Mouse (Mus musculus) spleen, adult 18-20 months (tissue): ENCODE measurements around the gene Vps37c.
A peak's percentile ranks its signal among the peaks of the same experiment; 100 is the strongest.

Source experiments
- DNase-seq, 2 experiments: peaks; one replicate each; pipeline ENCODE4 v3.0.0; 2022; ENCODE audit warnings: mixed read lengths in 2 of 2

Gene Vps37c

GRCm38 (mm10) chr19:10688537-10689352 lies at the start of gene Vps37c:
Gene Vps37c (plus strand): TSS chr19:10688735.
- peak; percentile 89 to 96 for DNase-seq

GRCm38 (mm10) chr19:10640080-10640479 lies 48.5 kb upstream of the Vps37c start:
- no peak for DNase-seq

GRCm38 (mm10) chr19:10640589-10641378 lies 47.8 kb upstream of the Vps37c start:
- no peak for DNase-seq

- DNase-seq = no peak
Measured at GRCm38 (mm10) chr19:10645616-10646015, 42.9 kb upstream of the Vps37c start.

GRCm38 (mm10) chr19:10648156-10648555 lies 40.4 kb upstream of the Vps37c start:
- no peak for DNase-seq

GRCm38 (mm10) chr19:10656058-10656457 lies 32.5 kb upstream of the Vps37c start:
- DNase-seq = no peak

GRCm38 (mm10) chr19:10657742-10658141 lies 30.8 kb upstream of the Vps37c start:
- no peak for DNase-seq

GRCm38 (mm10) chr19:10658406-10658805 lies 30.1 kb upstream of the Vps37c start:
- no peak for DNase-seq

GRCm38 (mm10) chr19:10661373-10661772 lies 27.2 kb upstream of the Vps37c start:
- no peak for DNase-seq

GRCm38 (mm10) chr19:10661919-10662318 lies 26.6 kb upstream of the Vps37c start:
- DNase-seq = no peak

GRCm38 (mm10) chr19:10662665-10663064 lies 25.9 kb upstream of the Vps37c start:
- DNase-seq = no peak

GRCm38 (mm10) chr19:10665093-10665492 lies 23.4 kb upstream of the Vps37c start:
- no peak for DNase-seq

- peak; percentile 24 to 68 for DNase-seq
Measured at GRCm38 (mm10) chr19:10665499-10665898, 23.0 kb upstream of the Vps37c start.

- no peak for DNase-seq
Measured at GRCm38 (mm10) chr19:10671319-10671718, 17.2 kb upstream of the Vps37c start.

- no peak for DNase-seq
Measured at GRCm38 (mm10) chr19:10671854-10672417, 16.6 kb upstream of the Vps37c start.

GRCm38 (mm10) chr19:10673275-10673674 lies 15.3 kb upstream of the Vps37c start:
- no peak for DNase-seq

- no peak for DNase-seq
Measured at GRCm38 (mm10) chr19:10676656-10677055, 11.9 kb upstream of the Vps37c start.

- DNase-seq = peak; percentile 33 to 67
Measured at GRCm38 (mm10) chr19:10677915-10678771, 10.4 kb upstream of the Vps37c start, which contains the start of gene Pga5. Gene Pga5 (minus strand): TSS chr19:10678071.

GRCm38 (mm10) chr19:10678772-10679067 lies 9.8 kb upstream of the Vps37c start:
- DNase-seq = no peak

- DNase-seq = no peak
Measured at GRCm38 (mm10) chr19:10681571-10681970, 7.0 kb upstream of the Vps37c start.

GRCm38 (mm10) chr19:10685081-10685480 lies 3.5 kb upstream of the Vps37c start:
- no peak for DNase-seq

- no peak for DNase-seq
Measured at GRCm38 (mm10) chr19:10685727-10686126, 2.8 kb upstream of the Vps37c start.
